Mouse (Mus musculus): ENCODE data around the gene Fam57a. TPM values are rescaled to one million over a fixed set of nuclear protein-coding genes. Genes with fewer than 3 reads are reported as not detected.

Fam57a gene
- 30.9 and 32.7 TPM in 2 replicates for polyA plus RNA-seq (2014; fragmentation: Nextera tagmentation; extraction: Ambion mirVana)

- peak; percentile 86 for ATAC-seq (ENCODE audit: low FRiP score)
- H3K9ac ChIP-seq (ENCODE audit: low read length): peak within 1 kb of the TSS; percentile 79
- DNase-seq (ENCODE audit: low spot score, missing footprints): peak; percentile 98
- H3K27ac ChIP-seq (ENCODE audit: low read depth, low read length): no peak within 1 kb of the TSS
- no peaks in the 10 kb centered on the region for H3K27me3 ChIP-seq (ENCODE audit: control insufficient read depth, insufficient read depth, low read length)
- H3K4me3 ChIP-seq (ENCODE audit: low read depth, low read length): peak within 1 kb of the TSS; percentile 86
- H3K4me1 ChIP-seq (ENCODE audit: control insufficient read depth, insufficient read depth, low read length): peaks cover 9% of the 10 kb centered on the region
- H3K9me3 ChIP-seq (ENCODE audit: control insufficient read depth, low read length): no peaks in the 10 kb centered on the region
- H3K4me2 ChIP-seq: peak within 1 kb of the TSS; percentile 93
- no peaks in the 10 kb centered on the region for H3K36me3 ChIP-seq (ENCODE audit: control insufficient read depth, insufficient read depth, low read length)
- under 1% methylated on average over 37 of the region's 37 CpGs for WGBS
Measured at GRCm38 (mm10) chr11:76179495-76180145, at the start of gene Fam57a, which contains the start of gene Vps53. TSS of gene Fam57a (plus strand) at chr11:76179671. TSS of gene Vps53 (minus strand) at chr11:76179647.

GRCm38 (mm10) chr11:76130859-76131258, 48.6 kb upstream of the Fam57a start:
- H3K27me3 ChIP-seq (ENCODE audit: control insufficient read depth, insufficient read depth, low read length): no peaks in the 10 kb centered on the region
- WGBS: 86% methylated on average over 5 of the region's 5 CpGs
- H3K9me3 ChIP-seq (ENCODE audit: control insufficient read depth, low read length): no peaks in the 10 kb centered on the region
- 0 out of 2 replicates have a peak, but pooled peaks cover 3% of the 10 kb centered on the region for H3K36me3 ChIP-seq (ENCODE audit: control insufficient read depth, insufficient read depth, low read length)
- no peak for DNase-seq (ENCODE audit: low spot score, missing footprints)
- no peak for ATAC-seq (ENCODE audit: low FRiP score)
- no peak overlapping the region for H3K9ac ChIP-seq (ENCODE audit: low read length)
- no peak overlapping the region for H3K4me2 ChIP-seq
- H3K27ac ChIP-seq (ENCODE audit: low read depth, low read length): no peak overlapping the region
- H3K4me1 ChIP-seq (ENCODE audit: control insufficient read depth, insufficient read depth, low read length): no peaks in the 10 kb centered on the region
- H3K4me3 ChIP-seq (ENCODE audit: low read depth, low read length): no peak overlapping the region

GRCm38 (mm10) chr11:76135641-76136437, 43.6 kb upstream of the Fam57a start:
- ATAC-seq (ENCODE audit: low FRiP score): no peak
- Histone ChIP-seq H3K4me1 (ENCODE audit: control insufficient read depth, insufficient read depth, low read length) (no peaks in the 10 kb centered on the region), H3K9me3 (ENCODE audit: control insufficient read depth, low read length) (no peaks in the 10 kb centered on the region), H3K27me3 (ENCODE audit: control insufficient read depth, insufficient read depth, low read length) (no peaks in the 10 kb centered on the region), H3K9ac (ENCODE audit: low read length) (no peak overlapping the region), H3K27ac (ENCODE audit: low read depth, low read length) (no peak overlapping the region), H3K36me3 (ENCODE audit: control insufficient read depth, insufficient read depth, low read length) (0 out of 2 replicates have a peak, but pooled peaks cover 5% of the 10 kb centered on the region), H3K4me2 (no peak overlapping the region), H3K4me3 (ENCODE audit: low read depth, low read length) (no peak overlapping the region)
- 84% methylated on average over 7 of the region's 7 CpGs for WGBS
- no peak for DNase-seq (ENCODE audit: low spot score, missing footprints)

- ATAC-seq (ENCODE audit: low FRiP score) (no peak), DNase-seq (ENCODE audit: low spot score, missing footprints) (no peak)
- Histone ChIP-seq H3K36me3 (ENCODE audit: control insufficient read depth, insufficient read depth, low read length) (0 out of 2 replicates have a peak, but pooled peaks cover 5% of the 10 kb centered on the region), H3K4me3 (ENCODE audit: low read depth, low read length) (no peak overlapping the region), H3K27me3 (ENCODE audit: control insufficient read depth, insufficient read depth, low read length) (no peaks in the 10 kb centered on the region), H3K4me1 (ENCODE audit: control insufficient read depth, insufficient read depth, low read length) (no peaks in the 10 kb centered on the region), H3K4me2 (no peak overlapping the region), H3K27ac (ENCODE audit: low read depth, low read length) (no peak overlapping the region), H3K9ac (ENCODE audit: low read length) (no peak overlapping the region), H3K9me3 (ENCODE audit: control insufficient read depth, low read length) (no peaks in the 10 kb centered on the region)
- 83% methylated on average over 3 of the region's 3 CpGs for WGBS
Measured at GRCm38 (mm10) chr11:76137996-76138395, 41.5 kb upstream of the Fam57a start.

- ATAC-seq (ENCODE audit: low FRiP score) (no peak), DNase-seq (ENCODE audit: low spot score, missing footprints) (no peak)
- WGBS: 95% methylated on average over 8 of the region's 8 CpGs
- no peaks in the 10 kb centered on the region for H3K27me3 ChIP-seq (ENCODE audit: control insufficient read depth, insufficient read depth, low read length)
- H3K27ac ChIP-seq (ENCODE audit: low read depth, low read length): no peak overlapping the region
- H3K4me2 ChIP-seq: no peak overlapping the region
- H3K9ac ChIP-seq (ENCODE audit: low read length): no peak overlapping the region
- no peaks in the 10 kb centered on the region for H3K9me3 ChIP-seq (ENCODE audit: control insufficient read depth, low read length)
- no peaks in the 10 kb centered on the region; the same call in 1 of the 2 replicates for H3K4me1 ChIP-seq (ENCODE audit: control insufficient read depth, insufficient read depth, low read length)
- H3K36me3 ChIP-seq (ENCODE audit: control insufficient read depth, insufficient read depth, low read length): no peaks in the 10 kb centered on the region
- H3K4me3 ChIP-seq (ENCODE audit: low read depth, low read length): no peak overlapping the region
Measured at GRCm38 (mm10) chr11:76144386-76144785, 35.1 kb upstream of the Fam57a start.

- Histone ChIP-seq H3K27me3 (ENCODE audit: control insufficient read depth, insufficient read depth, low read length) (no peaks in the 10 kb centered on the region), H3K9me3 (ENCODE audit: control insufficient read depth, low read length) (no peaks in the 10 kb centered on the region), H3K4me3 (ENCODE audit: low read depth, low read length) (no peak overlapping the region), H3K4me2 (no peak overlapping the region), H3K36me3 (ENCODE audit: control insufficient read depth, insufficient read depth, low read length) (no peaks in the 10 kb centered on the region), H3K9ac (ENCODE audit: low read length) (no peak overlapping the region), H3K27ac (ENCODE audit: low read depth, low read length) (no peak overlapping the region), H3K4me1 (ENCODE audit: control insufficient read depth, insufficient read depth, low read length) (no peaks in the 10 kb centered on the region; the same call in 1 of the 2 replicates)
- ATAC-seq (ENCODE audit: low FRiP score) (no peak), DNase-seq (ENCODE audit: low spot score, missing footprints) (no peak)
- WGBS: 96% methylated on average over 1 of the region's 1 CpGs
Measured at GRCm38 (mm10) chr11:76145169-76145568, 34.3 kb upstream of the Fam57a start.

GRCm38 (mm10) chr11:76146187-76147010, 33.1 kb upstream of the Fam57a start:
- 88% methylated on average over 8 of the region's 8 CpGs for WGBS
- H3K4me2 ChIP-seq: no peak overlapping the region
- ATAC-seq (ENCODE audit: low FRiP score) (no peak), DNase-seq (ENCODE audit: low spot score, missing footprints) (no peak)
- H3K27me3 ChIP-seq (ENCODE audit: control insufficient read depth, insufficient read depth, low read length): no peaks in the 10 kb centered on the region
- no peaks in the 10 kb centered on the region for H3K36me3 ChIP-seq (ENCODE audit: control insufficient read depth, insufficient read depth, low read length)
- no peaks in the 10 kb centered on the region; the same call in 1 of the 2 replicates for H3K4me1 ChIP-seq (ENCODE audit: control insufficient read depth, insufficient read depth, low read length)
- no peaks in the 10 kb centered on the region for H3K9me3 ChIP-seq (ENCODE audit: control insufficient read depth, low read length)
- H3K4me3 ChIP-seq (ENCODE audit: low read depth, low read length): no peak overlapping the region
- H3K9ac ChIP-seq (ENCODE audit: low read length): no peak overlapping the region
- no peak overlapping the region for H3K27ac ChIP-seq (ENCODE audit: low read depth, low read length)

- no peak overlapping the region for H3K4me3 ChIP-seq (ENCODE audit: low read depth, low read length)
- ATAC-seq (ENCODE audit: low FRiP score) (no peak), DNase-seq (ENCODE audit: low spot score, missing footprints) (no peak)
- H3K9ac ChIP-seq (ENCODE audit: low read length): no peak overlapping the region
- H3K36me3 ChIP-seq (ENCODE audit: control insufficient read depth, insufficient read depth, low read length): no peaks in the 10 kb centered on the region
- H3K4me1 ChIP-seq (ENCODE audit: control insufficient read depth, insufficient read depth, low read length): no peaks in the 10 kb centered on the region; the same call in 1 of the 2 replicates
- no peak overlapping the region for H3K27ac ChIP-seq (ENCODE audit: low read depth, low read length)
- H3K27me3 ChIP-seq (ENCODE audit: control insufficient read depth, insufficient read depth, low read length): no peaks in the 10 kb centered on the region
- no peak overlapping the region for H3K4me2 ChIP-seq
- 83% methylated on average over 8 of the region's 8 CpGs for WGBS
- H3K9me3 ChIP-seq (ENCODE audit: control insufficient read depth, low read length): no peaks in the 10 kb centered on the region
Measured at GRCm38 (mm10) chr11:76148055-76149008, 31.1 kb upstream of the Fam57a start.

All from midbrain, embryonic 11.5 days (tissue).